10 mouse cellular contexts compared by ENCODE assay signal in genomic region chr7:3594686-3595085, GRCm38 (mm10). TPM values are rescaled to one million over a fixed set of nuclear protein-coding genes. Genes with fewer than 3 reads are reported as not detected.
A peak's percentile ranks its signal among the peaks of the same experiment; 100 is the strongest.
DNase-seq lines count a peak whose midpoint lies in the region; ATAC-seq lines count a peak whose summit lies in the region.
"Had no signal": no experiment of that assay in that cellular context is flagged by ENCODE, and none has a peak within 500 bp of the region (broad histone marks: within the 10 kb centered on the region; RNA-seq: fewer than 3 reads in every experiment).

No protein-coding gene starts in this region.

- no peaks in the 10 kb centered on the region for H3K9me3 ChIP-seq in heart, embryonic 11.5 days (replicated peaks; ENCODE audit: control insufficient read depth, low read length)
- no peaks in the 10 kb centered on the region for H3K9me3 ChIP-seq in lung, embryonic 16.5 days (ENCODE audit: control insufficient read depth, low read length)
- H3K9me3 ChIP-seq in stomach, embryonic 14.5 days (ENCODE audit: control insufficient read depth, low read depth, low read length) = no peaks in the 10 kb centered on the region

- no peak overlapping the region for H3K27ac ChIP-seq in heart, embryonic 11.5 days (ENCODE audit: low read depth, low read length)
- no peak overlapping the region for H3K27ac ChIP-seq in lung, embryonic 16.5 days (ENCODE audit: low read length)
- H3K27ac ChIP-seq in stomach, embryonic 14.5 days (ENCODE audit: low read length) = no peak overlapping the region

- 15% methylated on average over 5 of the region's 5 CpGs for WGBS in heart, embryonic 11.5 days (ENCODE audit: insufficient replicate concordance)
- 12% methylated on average over 5 of the region's 5 CpGs for WGBS in lung, embryonic 16.5 days
- WGBS in stomach, embryonic 14.5 days = 19% methylated on average over 5 of the region's 5 CpGs

- peak overlapping the region; percentile 51 for H3K4me2 ChIP-seq in heart, embryonic 11.5 days
- H3K4me2 ChIP-seq in lung, embryonic 16.5 days (ENCODE audit: low read depth, low read length) = 0 out of 2 replicates have a peak overlapping the region, but pooled peaks have one; percentile 10
- no peak overlapping the region for H3K4me2 ChIP-seq in stomach, embryonic 14.5 days (replicated peaks; ENCODE audit: low read depth, low read length)

- 0 out of 2 replicates have a peak overlapping the region, but pooled peaks have one; percentile 5 for H3K9ac ChIP-seq in heart, embryonic 11.5 days (ENCODE audit: low read depth, low read length)
- H3K9ac ChIP-seq in lung, embryonic 16.5 days (ENCODE audit: low read length) = no peak overlapping the region
- no peak overlapping the region for H3K9ac ChIP-seq in stomach, embryonic 14.5 days (replicated peaks; ENCODE audit: low read depth, low read length)

- no peak for ATAC-seq in heart, embryonic 11.5 days (replicated peaks; ENCODE audit: insufficient number of reproducible peaks, low FRiP score, low TSS enrichment)
- no peak for ATAC-seq in lung, embryonic 16.5 days (ENCODE audit: low read depth)
- peak; percentile 50 for ATAC-seq in inflammation-experienced regulatory T-cells, adult 6 months
- ATAC-seq in stomach, embryonic 14.5 days (ENCODE audit: insufficient number of reproducible peaks, insufficient read depth, low FRiP score, low read depth) = 0 out of 2 replicates have a peak, but pooled peaks have one; percentile 33

- no peak overlapping the region for H3K4me3 ChIP-seq in heart, embryonic 11.5 days (ENCODE audit: low read depth, low read length)
- H3K4me3 ChIP-seq in lung, embryonic 16.5 days (ENCODE audit: low read length) = no peak overlapping the region
- no peak overlapping the region for H3K4me3 ChIP-seq in stomach, embryonic 14.5 days (ENCODE audit: low read depth, low read length)
- H3K4me3 ChIP-seq: myocyte had no signal

- no peaks in the 10 kb centered on the region for H3K27me3 ChIP-seq in heart, embryonic 11.5 days (ENCODE audit: control insufficient read depth, insufficient read depth, low read length)
- no peaks in the 10 kb centered on the region for H3K27me3 ChIP-seq in lung, embryonic 16.5 days (ENCODE audit: control insufficient read depth, insufficient read depth, low read depth, low read length)
- H3K27me3 ChIP-seq in stomach, embryonic 14.5 days (ENCODE audit: control insufficient read depth, insufficient read depth, low read length) = no peaks in the 10 kb centered on the region

- no peak for DNase-seq in heart, postnatal 10 days
- no peak for DNase-seq in lung, adult 18-20 months
- no peak for DNase-seq in retina, embryonic 14.5 days (ENCODE audit: low spot score)
- DNase-seq in cerebellum, adult 11-12 months = no peak
- DNase-seq: gastrocnemius, postnatal 36 days had no signal

- H3K36me3 ChIP-seq in heart, embryonic 11.5 days (ENCODE audit: control insufficient read depth, insufficient read depth, low read length) = no peaks in the 10 kb centered on the region
- H3K36me3 ChIP-seq in lung, embryonic 16.5 days (ENCODE audit: control insufficient read depth, insufficient read depth, low read length) = no peaks in the 10 kb centered on the region
- H3K36me3 ChIP-seq in stomach, embryonic 14.5 days (ENCODE audit: control insufficient read depth, insufficient read depth, low read length) = no peaks in the 10 kb centered on the region

- intact Hi-C loops in heart, postnatal 10 days (cut with DNase I) = no loop called here

- no peaks in the 10 kb centered on the region for H3K4me1 ChIP-seq in heart, embryonic 11.5 days (ENCODE audit: control insufficient read depth, insufficient read depth, low read length)
- H3K4me1 ChIP-seq in lung, embryonic 16.5 days (replicated peaks; ENCODE audit: control insufficient read depth, insufficient read depth, low read length) = no peaks in the 10 kb centered on the region
- no peaks in the 10 kb centered on the region for H3K4me1 ChIP-seq in stomach, embryonic 14.5 days (ENCODE audit: control insufficient read depth, insufficient read depth, low read length)

RNA-seq across cellular contexts. Expression of gene Oscar, which starts 21.3 kb away (rescaled TPM):
- polyA plus RNA-seq in heart, embryonic 11.5 days (2014; fragmentation: Nextera tagmentation; extraction: Ambion mirVana) = 0.21 and 0.56 TPM in 2 replicates
- total RNA-seq in heart, postnatal 10 days (2021) = under 1 TPM; 0.24 to 0.27 TPM
- 0.40 TPM in 1 of 2 replicates, not detected in the other for polyA plus RNA-seq in lung, embryonic 16.5 days (2015; fragmentation: Nextera tagmentation; extraction: Ambion mirVana)
- polyA plus RNA-seq in inflammation-experienced regulatory T-cells, adult 6 months (2017; shearing (Covaris generic)) = not detected
- polyA plus RNA-seq in stomach, embryonic 14.5 days (2014; fragmentation: Nextera tagmentation; extraction: Ambion mirVana) = 0.41 TPM in 1 of 2 replicates, not detected in the other
- total RNA-seq: gastrocnemius, postnatal 36 days had no signal
- polyA plus RNA-seq: myocyte had no signal

RNA-seq across cellular contexts. Expression of gene Ndufa3, which starts 22.5 kb away (rescaled TPM):
- 621 and 642 TPM in 2 replicates for polyA plus RNA-seq in heart, embryonic 11.5 days (2014; fragmentation: Nextera tagmentation; extraction: Ambion mirVana)
- 1,000 to 10,000 TPM; 1,653 to 1,740 TPM for total RNA-seq in heart, postnatal 10 days (2021)
- polyA plus RNA-seq in lung, embryonic 16.5 days (2015; fragmentation: Nextera tagmentation; extraction: Ambion mirVana) = 502 and 505 TPM in 2 replicates
- 100 to 1,000 TPM; 608 to 774 (median 726) TPM for polyA plus RNA-seq in inflammation-experienced regulatory T-cells, adult 6 months (2017; shearing (Covaris generic))
- polyA plus RNA-seq in stomach, embryonic 14.5 days (2014; fragmentation: Nextera tagmentation; extraction: Ambion mirVana) = 517 and 630 TPM in 2 replicates

RNA-seq across cellular contexts. Expression of gene Tfpt, which starts 35.0 kb away (rescaled TPM):
- polyA plus RNA-seq in heart, embryonic 11.5 days (2014; fragmentation: Nextera tagmentation; extraction: Ambion mirVana) = 17.8 and 20.0 TPM in 2 replicates
- 10 to 100 TPM; 20.3 to 29.9 TPM for total RNA-seq in heart, postnatal 10 days (2021)
- polyA plus RNA-seq in lung, embryonic 16.5 days (2015; fragmentation: Nextera tagmentation; extraction: Ambion mirVana) = 19.1 and 19.9 TPM in 2 replicates
- 10 to 100 TPM; 11.9 to 17.0 (median 15.0) TPM for polyA plus RNA-seq in inflammation-experienced regulatory T-cells, adult 6 months (2017; shearing (Covaris generic))
- 22.3 and 22.4 TPM in 2 replicates for polyA plus RNA-seq in stomach, embryonic 14.5 days (2014; fragmentation: Nextera tagmentation; extraction: Ambion mirVana)

RNA-seq across cellular contexts. Expression of gene Prpf31, which starts 35.1 kb away (rescaled TPM):
- 67.6 and 78.3 TPM in 2 replicates for polyA plus RNA-seq in heart, embryonic 11.5 days (2014; fragmentation: Nextera tagmentation; extraction: Ambion mirVana)
- 10 to 100 TPM; 33.1 to 33.4 TPM for total RNA-seq in heart, postnatal 10 days (2021)
- 89.6 and 91.0 TPM in 2 replicates for polyA plus RNA-seq in lung, embryonic 16.5 days (2015; fragmentation: Nextera tagmentation; extraction: Ambion mirVana)
- 100 to 1,000 TPM in 1 of 3 experiments, 10 to 100 TPM in 2; 82.2 to 102 (median 91.2) TPM for polyA plus RNA-seq in inflammation-experienced regulatory T-cells, adult 6 months (2017; shearing (Covaris generic))
- 85.3 and 94.4 TPM in 2 replicates for polyA plus RNA-seq in stomach, embryonic 14.5 days (2014; fragmentation: Nextera tagmentation; extraction: Ambion mirVana)

RNA-seq across cellular contexts. Expression of gene Cnot3, which starts 50.4 kb away (rescaled TPM):
- polyA plus RNA-seq in heart, embryonic 11.5 days (2014; fragmentation: Nextera tagmentation; extraction: Ambion mirVana) = 42.2 and 43.5 TPM in 2 replicates
- 10 to 100 TPM; 36.4 to 40.0 TPM for total RNA-seq in heart, postnatal 10 days (2021)
- polyA plus RNA-seq in lung, embryonic 16.5 days (2015; fragmentation: Nextera tagmentation; extraction: Ambion mirVana) = 52.6 and 66.3 TPM in 2 replicates
- polyA plus RNA-seq in inflammation-experienced regulatory T-cells, adult 6 months (2017; shearing (Covaris generic)) = 10 to 100 TPM; 30.0 to 47.0 (median 45.2) TPM
- 58.3 and 59.5 TPM in 2 replicates for polyA plus RNA-seq in stomach, embryonic 14.5 days (2014; fragmentation: Nextera tagmentation; extraction: Ambion mirVana)

Comparison
In these comparisons a context has a peak if more than half of its experiments do, and no peak if none do; other contexts are left out.
1. ATAC-seq: peak in inflammation-experienced regulatory T-cells, adult 6 months (single experiment) and stomach, embryonic 14.5 days (single experiment); none in heart, embryonic 11.5 days (single experiment) and lung, embryonic 16.5 days (single experiment).